Mouse (Mus musculus): ENCODE results near the gene 2210010C04Rik.

DNA sequence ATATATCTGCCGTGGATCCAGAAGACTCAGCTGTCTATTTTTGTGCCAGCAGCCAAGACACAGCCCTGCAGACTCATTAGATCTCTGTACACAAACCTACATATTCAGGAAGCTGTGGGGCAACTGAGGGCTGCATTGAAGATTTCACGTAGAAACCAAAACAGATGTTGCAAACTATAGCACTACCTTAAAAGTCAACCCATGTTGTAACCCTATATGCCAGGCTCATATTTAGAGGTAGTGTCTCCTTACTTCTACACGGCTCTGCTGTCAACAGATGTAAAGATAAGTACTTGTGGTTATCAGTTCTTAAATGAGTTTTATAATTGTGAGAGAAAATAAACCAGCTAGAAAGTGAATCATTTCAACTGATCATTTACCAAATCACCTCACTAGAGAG, 27.4 kb upstream of the 2210010C04Rik start:
- no peak for TF ChIP-seq CTCF (IDR thresholded peaks at IDR 0.05; ENCODE audit: low read depth, low read length)
- no peak for TF ChIP-seq POLR2A (IDR thresholded peaks at IDR 0.05; ENCODE audit: borderline replicate concordance, low read depth, low read length)

Measured in bone marrow macrophage, adult 2 months (primary cell).